Mouse (Mus musculus) stomach, postnatal 0 days (tissue): ENCODE results near the gene 2610042L04Rik. TPM values are rescaled to one million over a fixed set of nuclear protein-coding genes. Genes with fewer than 3 reads are reported as not detected.
"Not testable (repeated sequence)": the region's sequence is repeated elsewhere in the genome, so short reads cannot be mapped to it uniquely, and the experiment has no call there.

Experiments
- ATAC-seq: fragments of 200-750 bp; cut with Nextera tagmentation; 2 replicates; pipeline ENCODE4 v1.8.0; 2017; ENCODE audit not compliant: low FRiP score, low TSS enrichment
- DNase-seq: peaks from one replicate; pipeline ENCODE4 v3.0.0-alpha.2; 2016; ENCODE audit warnings: low spot score
- H3K27ac ChIP-seq: fragments of 300-500 bp; sonication (generic); replicated peaks from 2 replicates; pipeline ENCODE4 v1.5.1; 2014; ENCODE audit warnings: mild to moderate bottlenecking, control low read depth
- H3K27me3 ChIP-seq: fragments of 300-500 bp; sonication (generic); 2 replicates; pipeline ENCODE4 v1.6.1; 2014; ENCODE audit warnings: low read length; ENCODE audit not compliant: control insufficient read depth, insufficient read depth
- H3K36me3 ChIP-seq: fragments of 300-500 bp; sonication (generic); 2 replicates; pipeline ENCODE4 v1.6.1; 2014; ENCODE audit warnings: low read length, mixed read lengths; ENCODE audit not compliant: control insufficient read depth, insufficient read depth
- H3K4me1 ChIP-seq: fragments of 300-500 bp; sonication (generic); replicated peaks from 2 replicates; pipeline ENCODE4 v1.6.1; 2014; ENCODE audit warnings: antibody characterized with exemption; ENCODE audit not compliant: control insufficient read depth, insufficient read depth
- H3K4me2 ChIP-seq: fragments of 300-500 bp; sonication (generic); replicated peaks from 2 replicates; pipeline ENCODE4 v1.6.1; 2014; ENCODE audit warnings: low read depth, mild to moderate bottlenecking, control low read depth, moderate library complexity
- H3K4me3 ChIP-seq: fragments of 300-500 bp; sonication (generic); 2 replicates; pipeline ENCODE4 v1.5.1; 2014; ENCODE audit warnings: low read depth, low read length, control low read depth
- H3K9ac ChIP-seq: fragments of 300-500 bp; sonication (generic); 2 replicates; pipeline ENCODE4 v1.6.1; 2014; ENCODE audit warnings: mild to moderate bottlenecking, low read length, control low read depth, mixed read lengths
- H3K9me3 ChIP-seq: fragments of 300-500 bp; sonication (generic); 2 replicates; pipeline ENCODE4 v1.6.1; 2016; ENCODE audit warnings: low read length; ENCODE audit not compliant: control insufficient read depth
- WGBS: fragments of 180-500 bp; shearing (Covaris S2); extraction: QIAGEN DNeasy Blood & Tissue Kit; methylation state at CpG from one replicate; pipeline ENCODE4 v1.1.7; 2014; 5-methylcytosine and 5-hydroxymethylcytosine counted together
- polyA plus RNA-seq: library from polyadenylated mRNA; unstranded; fragments of >200 nt; fragmentation: Nextera tagmentation; extraction: Ambion mirVana; gene quantifications from 2 replicates; pipeline ENCODE4 v1.2.1, GENCODE M21; 2015

Gene 2610042L04Rik
- polyA plus RNA-seq, 1 experiment from 2014 or later, result not detected

DNA sequence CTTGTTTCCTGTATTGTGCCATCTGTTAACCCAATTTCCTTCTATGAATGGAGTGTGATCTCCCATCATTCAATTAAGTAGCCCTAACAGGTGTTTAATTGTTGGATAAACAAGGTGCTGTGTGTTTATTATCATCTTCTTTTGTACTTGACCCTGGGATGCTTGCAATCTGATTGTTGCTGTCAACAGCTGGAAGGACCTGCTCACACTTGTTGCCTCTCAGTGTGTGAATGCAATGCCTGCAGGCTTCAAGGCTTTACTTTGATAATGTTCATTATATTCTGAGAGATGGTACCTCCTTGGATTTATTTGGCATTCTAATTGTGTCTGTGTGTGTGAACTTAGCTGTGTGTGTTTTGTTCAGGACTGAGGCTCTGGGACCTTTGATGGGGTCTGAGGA lies 64.1 kb downstream of the 2610042L04Rik start:
- H3K36me3 ChIP-seq, ATAC-seq, DNase-seq, H3K4me2 ChIP-seq, H3K4me1 ChIP-seq, H3K9me3 ChIP-seq, H3K27ac ChIP-seq, H3K4me3 ChIP-seq, H3K27me3 ChIP-seq, H3K9ac ChIP-seq: not testable (repeated sequence)

DNA sequence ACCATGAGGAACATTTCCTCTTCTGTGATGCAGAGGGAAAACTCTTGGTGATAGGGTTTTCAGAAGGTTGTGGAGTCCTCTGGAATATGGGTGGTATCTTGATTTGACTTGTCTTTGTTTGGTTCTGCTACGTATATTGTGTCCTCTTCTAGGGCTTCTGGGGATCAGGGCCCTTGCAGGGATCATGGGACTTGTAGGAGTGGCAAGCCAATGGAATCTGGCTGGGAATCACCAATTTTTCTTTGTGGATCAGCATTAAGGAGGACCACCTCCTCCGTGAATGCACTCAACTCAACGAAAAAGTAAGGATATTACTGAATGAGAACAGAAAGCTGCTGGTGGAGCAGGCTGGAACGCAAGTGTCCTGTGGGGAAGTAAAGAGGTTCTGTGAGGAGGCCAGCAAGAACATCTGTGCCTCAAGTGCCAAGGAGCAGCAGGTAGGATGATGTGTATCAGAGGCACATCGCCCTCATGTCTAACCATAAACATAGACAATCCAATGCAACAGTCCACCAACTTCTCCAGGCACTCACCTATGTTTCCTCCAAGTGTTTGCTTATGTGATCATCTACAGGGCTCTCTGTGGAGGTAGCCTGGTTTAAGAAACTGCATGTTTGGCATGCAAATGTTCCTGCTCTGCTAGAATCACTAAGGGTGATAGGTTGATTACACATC lies 65.7 kb downstream of the 2610042L04Rik start:
- DNase-seq, H3K27ac ChIP-seq, H3K36me3 ChIP-seq, H3K9me3 ChIP-seq, H3K4me2 ChIP-seq, H3K9ac ChIP-seq, H3K4me1 ChIP-seq, H3K4me3 ChIP-seq, ATAC-seq, H3K27me3 ChIP-seq: not testable (repeated sequence)
- 79% methylated on average over 5 of the region's 5 CpGs for WGBS

DNA sequence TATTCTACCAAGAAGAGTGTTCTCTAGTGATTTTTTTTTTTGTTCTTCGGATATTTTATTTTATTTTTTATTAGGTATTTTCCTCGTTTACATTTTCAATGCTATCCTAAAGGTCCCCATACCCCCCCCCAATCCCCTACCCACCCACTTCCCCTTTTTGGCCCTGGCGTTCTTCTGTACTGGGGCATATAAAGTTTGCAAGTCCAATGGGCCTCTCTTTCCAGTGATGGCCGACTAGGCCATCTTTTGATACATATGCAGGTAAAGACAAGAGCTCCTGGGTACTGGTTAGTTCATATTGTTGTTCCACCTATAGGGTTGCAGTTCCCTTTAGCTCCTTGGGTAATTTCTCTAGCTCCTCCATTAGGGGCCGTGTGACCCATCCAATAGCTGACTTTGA lies 66.7 kb downstream of the 2610042L04Rik start:
- WGBS, result 76% methylated on average over 5 of the region's 5 CpGs
- not testable (repeated sequence) for H3K27ac ChIP-seq, H3K9ac ChIP-seq, DNase-seq, ATAC-seq, H3K36me3 ChIP-seq, H3K4me3 ChIP-seq, H3K4me2 ChIP-seq, H3K4me1 ChIP-seq, H3K9me3 ChIP-seq, H3K27me3 ChIP-seq

DNA sequence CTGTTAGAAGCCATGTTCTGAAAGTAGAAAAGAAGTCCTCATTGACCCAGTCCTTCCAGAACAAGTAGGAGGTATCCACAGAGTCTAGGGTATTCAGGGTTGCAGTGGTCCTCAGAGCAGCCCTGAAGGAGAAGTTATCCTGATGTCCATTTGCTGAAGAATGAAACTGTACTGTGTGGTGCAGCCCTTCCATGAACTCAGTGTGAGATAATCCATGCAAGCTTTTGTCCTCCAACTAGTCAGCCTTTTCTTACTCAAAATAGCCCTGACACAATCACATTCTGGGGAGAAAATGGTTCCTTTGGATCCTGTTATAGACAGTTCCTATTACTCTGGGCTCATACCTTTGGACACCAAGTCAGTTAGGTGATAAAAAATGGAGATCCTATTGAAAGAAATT lies 69.3 kb downstream of the 2610042L04Rik start:
- not testable (repeated sequence) for H3K4me1 ChIP-seq, ATAC-seq, H3K27me3 ChIP-seq, H3K36me3 ChIP-seq, H3K9ac ChIP-seq, DNase-seq, H3K4me2 ChIP-seq, H3K9me3 ChIP-seq, H3K4me3 ChIP-seq, H3K27ac ChIP-seq

Other genes with a start within 250 kb of the 2610042L04Rik start
- gene Gm8108, start 224.2 kb upstream of the 2610042L04Rik start, polyA plus RNA-seq, result 0.50 TPM in 1 of 2 replicates, not detected in the other
- not detected in 2 replicates for gene Gm3127, start 169.7 kb upstream of the 2610042L04Rik start, polyA plus RNA-seq
- 0.10 and 0.22 TPM in 2 replicates for gene Gm2974, start 152.2 kb upstream of the 2610042L04Rik start, polyA plus RNA-seq
- gene Gm3138, start 85.1 kb upstream of the 2610042L04Rik start, polyA plus RNA-seq, result not detected in 2 replicates
- gene Gm3149, start 17.5 kb upstream of the 2610042L04Rik start, polyA plus RNA-seq, result 0.11 TPM in 1 of 2 replicates, not detected in the other
- gene Gm3159, start 62.8 kb downstream of the 2610042L04Rik start, polyA plus RNA-seq, result not detected in 2 replicates
- gene Gm3164, start 80.7 kb downstream of the 2610042L04Rik start, polyA plus RNA-seq, result 0.08 TPM in 1 of 2 replicates, not detected in the other
- not detected in 2 replicates for gene Gm3173, start 96.2 kb downstream of the 2610042L04Rik start, polyA plus RNA-seq
- not detected in 2 replicates for gene Gm3182, start 147.0 kb downstream of the 2610042L04Rik start, polyA plus RNA-seq
- gene Gm3047, start 220.6 kb downstream of the 2610042L04Rik start, polyA plus RNA-seq, result not detected in 2 replicates